Mouse (Mus musculus) cerebellum, postnatal 10 days (tissue): ENCODE measurements around the gene Mgarp.

Experiments used
- DNase-seq, 2 experiments: peaks; one replicate each; pipeline ENCODE4 v3.0.0; 2021; ENCODE audit warnings: mixed read lengths in 2 of 2

Gene Mgarp

GRCm38 (mm10) chr3:51339378-51339733, 57.2 kb downstream of the Mgarp start:
- no peak for DNase-seq
